Mouse (Mus musculus) bone marrow, adult 2 months (tissue): ENCODE results near the gene Mgam.

Experiments used
- CTCF ChIP-seq: fragments of 200-500 bp; IDR thresholded peaks from 2 replicates; pipeline ENCODE4 v1.5.1; 2011; ENCODE audit warnings: low read length, control low read depth; ENCODE audit not compliant: control insufficient read depth, insufficient read depth
- POLR2A ChIP-seq: fragments of 200-500 bp; IDR thresholded peaks from 2 replicates; pipeline ENCODE4 v1.6.1; 2011; ENCODE audit warnings: low read depth, mild to moderate bottlenecking, control low read depth, low read length, borderline replicate concordance; ENCODE audit not compliant: control insufficient read depth

GRCm38 (mm10) chr6:40715705-40716104 lies 87.1 kb downstream of the Mgam start:
- TF ChIP-seq POLR2A (no peak), CTCF (no peak)
